Mouse (Mus musculus) brain, embryonic 14.5 days (tissue): ENCODE measurements around the gene Nectin3. TPM values are rescaled to one million over a fixed set of nuclear protein-coding genes. Genes with fewer than 3 reads are reported as not detected.

ENCODE experiments used
- DNase-seq: peaks from one replicate; pipeline ENCODE4 v3.0.0-alpha.2; 2011; ENCODE audit warnings: low read depth
- CTCF ChIP-seq: fragments of 200-500 bp; IDR thresholded peaks from 2 replicates; pipeline ENCODE4 v1.5.1; 2012; ENCODE audit warnings: inconsistent platforms, mild to moderate bottlenecking, moderate library complexity, borderline replicate concordance; ENCODE audit not compliant: insufficient read depth, insufficient read length; ENCODE audit errors: extremely low read depth
- POLR2A ChIP-seq: fragments of 200-500 bp; IDR thresholded peaks from 2 replicates; pipeline ENCODE4 v1.6.1; 2012; ENCODE audit warnings: mild to moderate bottlenecking, inconsistent platforms, borderline replicate concordance; ENCODE audit not compliant: poor library complexity, insufficient read depth, insufficient read length, severe bottlenecking; ENCODE audit errors: extremely low read depth
- polyA plus RNA-seq: library from polyadenylated mRNA; depleted of rRNA; stranded (reverse); fragments of >200 nt; gene quantifications from 2 replicates; pipeline ENCODE4 v1.2.3, GENCODE M21; 2012

The Nectin3 gene
- polyA plus RNA-seq, 1 experiment = 29.4 TPM

GRCm38 (mm10) chr16:46496031-46496868, 2.1 kb downstream of the Nectin3 start:
- TF ChIP-seq POLR2A = no peak
- no peak for TF ChIP-seq CTCF
- peak; percentile 81 for DNase-seq

GRCm38 (mm10) chr16:46495201-46495600, 3.1 kb downstream of the Nectin3 start:
- DNase-seq = peak; percentile 61
- no peak for TF ChIP-seq POLR2A
- TF ChIP-seq CTCF = no peak

- TF ChIP-seq CTCF = peak; percentile 68; the same call in 1 of the 2 replicates
- TF ChIP-seq POLR2A = no peak
- peak; percentile 90 for DNase-seq
Measured at GRCm38 (mm10) chr16:46487436-46488097, 10.8 kb downstream of the Nectin3 start.

- TF ChIP-seq CTCF (no peak), POLR2A (no peak)
- DNase-seq = no peak
Measured at GRCm38 (mm10) chr16:46477336-46477735, 21.0 kb downstream of the Nectin3 start.

- TF ChIP-seq CTCF = no peak
- TF ChIP-seq POLR2A = no peak
Measured at GRCm38 (mm10) chr16:46451421-46451820, 46.9 kb downstream of the Nectin3 start.

GRCm38 (mm10) chr16:46449013-46449412, 49.3 kb downstream of the Nectin3 start:
- TF ChIP-seq CTCF = no peak
- TF ChIP-seq POLR2A = no peak
- DNase-seq = no peak

More at GRCm38 (mm10) chr16:46451421-46451820, 46.9 kb downstream of the Nectin3 start:
- no peak for DNase-seq

- DNase-seq = peak; percentile 26
- TF ChIP-seq CTCF = no peak
- no peak for TF ChIP-seq POLR2A
Measured at GRCm38 (mm10) chr16:46431317-46431716, 67.0 kb downstream of the Nectin3 start.

- no peak for DNase-seq
- no peak for TF ChIP-seq CTCF
- TF ChIP-seq POLR2A = no peak
Measured at GRCm38 (mm10) chr16:46416177-46416576, 82.1 kb downstream of the Nectin3 start.

- no peak for TF ChIP-seq CTCF
Measured at GRCm38 (mm10) chr16:46410739-46411057, 87.6 kb downstream of the Nectin3 start.

GRCm38 (mm10) chr16:46410053-46410738, 88.1 kb downstream of the Nectin3 start:
- no peak for TF ChIP-seq CTCF
- no peak for TF ChIP-seq POLR2A
- peak; percentile 46 for DNase-seq

More at GRCm38 (mm10) chr16:46410739-46411057, 87.6 kb downstream of the Nectin3 start:
- DNase-seq = no peak

GRCm38 (mm10) chr16:46407997-46408396, 90.3 kb downstream of the Nectin3 start:
- DNase-seq = no peak
- TF ChIP-seq CTCF (no peak), POLR2A (no peak)

GRCm38 (mm10) chr16:46406844-46407639, 91.3 kb downstream of the Nectin3 start:
- TF ChIP-seq POLR2A (no peak), CTCF (no peak)
- DNase-seq = no peak

GRCm38 (mm10) chr16:46397945-46398344, 100.4 kb downstream of the Nectin3 start:
- TF ChIP-seq CTCF = no peak
- no peak for TF ChIP-seq POLR2A
- DNase-seq = no peak

GRCm38 (mm10) chr16:46389415-46390033, 108.8 kb downstream of the Nectin3 start:
- no peak for TF ChIP-seq POLR2A
- TF ChIP-seq CTCF = no peak
- peak; percentile 32 for DNase-seq
